Mouse (Mus musculus) granulocyte monocyte progenitor cell, adult 5-6 weeks (primary cell): ENCODE measurements around the gene Rp9. TPM values are rescaled to one million over a fixed set of nuclear protein-coding genes. Genes with fewer than 3 reads are reported as not detected.
A peak's percentile ranks its signal among the peaks of the same experiment; 100 is the strongest.
"Not testable (repeated sequence)": the region's sequence is repeated elsewhere in the genome, so short reads cannot be mapped to it uniquely, and the experiment has no call there.

Source experiments
- ATAC-seq: replicated peaks from 2 replicates; pipeline ENCODE4 v1.8.0; 2016; ENCODE audit warnings: mild to moderate bottlenecking, moderate TSS enrichment, inconsistent platforms; ENCODE audit not compliant: poor library complexity, severe bottlenecking
- total RNA-seq, 2 experiments: library from RNA; stranded (forward) in 1 of 2; stranded (reverse) in 1 of 2; fragments of 200-712, 200-1000 nt in 1 of 2; fragments of >200 nt in 1 of 2; fragmentation: Nextera tagmentation in 1 of 2; gene quantifications; 2 replicates each; pipeline ENCODE4 v1.2.3; 2014 to 2017

Rp9 gene
- total RNA-seq, 2 experiments from 2014 or later, result 80.0 to 168 TPM

GRCm38 (mm10) chr9:22423507-22423906 lies 46.0 kb downstream of the Rp9 start:
- no peak for ATAC-seq

GRCm38 (mm10) chr9:22422559-22422958 lies 47.0 kb downstream of the Rp9 start:
- no peak for ATAC-seq

- no peak for ATAC-seq
Measured at GRCm38 (mm10) chr9:22420491-22420890, 49.1 kb downstream of the Rp9 start.

GRCm38 (mm10) chr9:22419877-22420276 lies 49.7 kb downstream of the Rp9 start:
- no peak for ATAC-seq

- no peak for ATAC-seq
Measured at GRCm38 (mm10) chr9:22417547-22417946, 52.0 kb downstream of the Rp9 start.

GRCm38 (mm10) chr9:22416187-22416586 lies 53.4 kb downstream of the Rp9 start:
- no peak for ATAC-seq

GRCm38 (mm10) chr9:22411002-22411857 lies 58.3 kb downstream of the Rp9 start, which contains the start of gene 9530077C05Rik:
9530077C05Rik (plus strand) TSS chr9:22411513.
- peak; percentile 100 for ATAC-seq

- ATAC-seq, result no peak
Measured at GRCm38 (mm10) chr9:22409501-22409900, 60.0 kb downstream of the Rp9 start.

- not testable (repeated sequence) for ATAC-seq
Measured at GRCm38 (mm10) chr9:22408344-22408743, 61.2 kb downstream of the Rp9 start.

- ATAC-seq, result not testable (repeated sequence)
Measured at GRCm38 (mm10) chr9:22407633-22408032, 61.9 kb downstream of the Rp9 start.

- no peak for ATAC-seq
Measured at GRCm38 (mm10) chr9:22405414-22405813, 64.1 kb downstream of the Rp9 start.

- not testable (repeated sequence) for ATAC-seq
Measured at GRCm38 (mm10) chr9:22403501-22403900, 66.0 kb downstream of the Rp9 start.

- no peak for ATAC-seq
Measured at GRCm38 (mm10) chr9:22402976-22403375, 66.6 kb downstream of the Rp9 start.

- no peak for ATAC-seq
Measured at GRCm38 (mm10) chr9:22402001-22402400, 67.5 kb downstream of the Rp9 start.

GRCm38 (mm10) chr9:22399021-22399420 lies 70.5 kb downstream of the Rp9 start:
- ATAC-seq, result no peak

- peak; percentile 85 for ATAC-seq
Measured at GRCm38 (mm10) chr9:22394725-22395124, 74.8 kb downstream of the Rp9 start.

- ATAC-seq, result no peak
Measured at GRCm38 (mm10) chr9:22390390-22390789, 79.2 kb downstream of the Rp9 start.

- no peak for ATAC-seq
Measured at GRCm38 (mm10) chr9:22389736-22390245, 79.8 kb downstream of the Rp9 start.

- ATAC-seq, result peak; percentile 88
Measured at GRCm38 (mm10) chr9:22389021-22389476, 80.5 kb downstream of the Rp9 start, which contains the start of gene Anln. Anln (minus strand) TSS chr9:22389188.

- ATAC-seq, result peak; percentile 25
Measured at GRCm38 (mm10) chr9:22388401-22388980, 81.1 kb downstream of the Rp9 start.

GRCm38 (mm10) chr9:22387901-22388300 lies 81.6 kb downstream of the Rp9 start:
- peak; percentile 30 for ATAC-seq
